Mouse (Mus musculus) C2C12 (cell line): ENCODE measurements around the gene Tex35.

ENCODE experiments used
- CEBPB ChIP-seq: IDR thresholded peaks from one replicate; pipeline ENCODE4 v1.6.1; 2011; ENCODE audit warnings: low read depth, mild to moderate bottlenecking, control low read depth, moderate library complexity
- CTCF ChIP-seq: IDR thresholded peaks from one replicate; pipeline ENCODE4 v1.5.1; 2011; ENCODE audit not compliant: control insufficient read depth, insufficient read depth, insufficient read length
- MAX ChIP-seq: IDR thresholded peaks from one replicate; pipeline ENCODE4 v1.6.1; 2011; ENCODE audit warnings: mild to moderate bottlenecking, control low read depth
- MYOD1 ChIP-seq: IDR thresholded peaks from one replicate; pipeline ENCODE4 v1.6.1; 2011; ENCODE audit warnings: low read depth; ENCODE audit not compliant: control insufficient read depth, insufficient read length
- MYOG ChIP-seq: IDR thresholded peaks from one replicate; pipeline ENCODE4 v1.6.1; 2011; ENCODE audit not compliant: control insufficient read depth, insufficient read length; ENCODE audit errors: extremely low read depth
- USF1 ChIP-seq: IDR thresholded peaks from one replicate; pipeline ENCODE4 v1.6.1; 2011; ENCODE audit warnings: low read depth, mild to moderate bottlenecking, control low read depth, moderate library complexity

DNA sequence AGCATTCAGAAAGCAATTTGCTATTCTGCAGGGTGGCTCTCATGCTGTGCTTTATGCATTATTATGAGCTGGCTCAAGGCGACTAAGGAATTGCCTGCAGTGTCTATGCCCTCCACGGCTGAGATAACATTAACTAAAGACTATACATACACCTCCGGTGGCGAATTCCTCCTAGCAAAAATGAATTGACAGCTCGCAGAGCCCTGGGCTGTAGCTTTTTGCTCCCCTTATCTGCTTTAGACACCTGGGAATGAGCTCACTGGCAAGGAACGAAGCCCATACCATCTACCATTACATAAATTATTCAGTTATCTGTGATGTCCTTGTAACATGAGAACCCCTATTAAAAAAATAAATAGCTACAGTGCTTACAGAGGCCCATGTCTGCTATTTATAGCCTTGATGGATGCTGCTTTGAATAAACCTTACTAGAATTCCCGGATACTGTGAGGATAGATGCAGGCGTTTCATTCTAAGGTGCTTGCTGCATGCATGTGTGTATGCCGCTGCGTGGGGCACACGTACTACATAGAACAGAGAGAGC, 53.1 kb downstream of the Tex35 start:
- no peak for TF ChIP-seq CTCF
- TF ChIP-seq USF1, result no peak
- no peak for TF ChIP-seq MYOD1
- TF ChIP-seq MYOG, result no peak
- TF ChIP-seq CEBPB, result no peak
- TF ChIP-seq MAX, result no peak
